Mouse (Mus musculus): ENCODE results near the gene Lce3a.
A peak's percentile ranks its signal among the peaks of the same experiment; 100 is the strongest.

Lce3a gene

DNA sequence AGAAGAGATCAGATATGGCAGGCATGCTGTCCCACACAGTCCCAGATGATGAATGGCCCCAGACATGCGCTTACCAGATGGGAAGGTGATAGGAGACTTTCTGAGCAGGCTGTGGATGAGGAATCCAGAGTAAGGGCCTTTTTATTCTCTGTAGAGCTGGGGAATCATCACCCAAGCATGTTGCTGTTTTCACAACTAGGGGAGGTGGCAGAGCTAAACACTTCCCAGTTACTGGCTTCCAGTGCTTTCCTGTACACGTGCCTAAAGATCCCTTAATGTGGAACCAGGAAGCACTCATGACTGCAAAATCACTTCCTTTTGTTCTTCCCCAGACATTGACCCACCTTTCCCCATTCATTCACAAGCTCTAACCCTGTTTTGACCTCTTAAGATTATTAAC, at the start of gene Lce3a:
TSS of gene Lce3a (minus strand) at position 101 of the 400 bp plus-strand sequence.
- no peak for DNase-seq (ENCODE audit: low read depth, low spot score)

DNA sequence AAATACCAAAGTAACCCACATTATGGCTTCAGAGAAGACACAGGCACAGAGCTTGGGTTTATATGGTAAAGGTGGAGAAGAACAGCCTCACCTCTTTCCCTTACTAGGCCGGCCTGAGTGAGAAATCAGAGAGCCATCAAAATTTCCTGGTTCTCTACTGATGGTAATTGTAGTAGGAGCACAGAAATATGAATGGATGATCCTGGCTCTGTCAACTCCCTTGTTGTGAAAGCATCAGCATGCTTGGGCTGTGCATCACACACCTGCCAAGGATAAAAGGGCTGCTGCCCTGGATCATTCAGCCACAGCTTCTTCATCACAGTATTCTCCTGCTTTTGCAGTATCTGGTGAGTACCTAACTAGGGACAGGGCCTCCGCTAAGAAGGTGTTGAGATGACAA, 40.7 kb upstream of the Lce3a start, which contains the start of gene Lce3e:
TSS of gene Lce3e (plus strand) at position 301 of the 400 bp plus-strand sequence.
- DNase-seq (ENCODE audit: low read depth, low spot score) = no peak

DNA sequence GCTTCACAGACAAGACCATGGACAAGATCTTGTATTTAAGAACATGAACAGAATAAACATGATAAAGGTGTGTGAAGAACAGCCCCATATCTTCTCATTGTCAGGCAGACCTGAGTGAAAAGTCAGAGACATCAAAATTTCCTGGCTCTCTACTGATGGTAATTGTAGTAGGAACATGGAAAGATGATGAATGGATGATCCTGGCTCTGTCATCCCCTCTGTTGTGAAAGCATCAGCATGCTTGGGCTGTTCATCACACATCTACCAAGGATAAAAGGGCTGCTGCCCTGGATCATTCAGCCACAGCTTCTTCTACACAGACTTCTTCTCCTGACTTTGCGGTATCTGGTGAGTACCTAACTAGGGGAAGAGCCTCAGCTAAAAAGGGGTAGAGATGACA, 31.1 kb upstream of the Lce3a start, which contains the start of gene Lce3d:
TSS of gene Lce3d (plus strand) at position 301 of the 400 bp plus-strand sequence.
- DNase-seq (ENCODE audit: low read depth, low spot score) = no peak

DNA sequence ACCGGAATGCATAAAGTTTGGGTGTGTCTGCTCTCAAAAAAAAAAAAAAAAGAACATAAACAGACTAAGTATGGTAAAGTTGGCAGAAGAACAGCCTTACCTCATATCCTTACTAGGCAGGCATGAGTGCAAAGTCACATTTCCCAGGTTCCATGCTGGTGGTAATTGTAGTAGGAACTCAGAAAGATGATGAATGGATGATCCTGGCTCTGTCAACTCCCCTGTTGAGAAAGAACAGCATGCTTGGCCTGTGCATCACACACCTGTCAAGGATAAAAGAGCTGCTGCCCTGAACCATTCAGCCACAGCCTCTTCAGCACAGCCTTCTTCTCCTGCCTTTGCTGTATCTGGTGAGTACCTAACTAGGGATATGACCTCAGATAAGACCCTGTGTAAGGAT, 18.2 kb upstream of the Lce3a start, which contains the start of gene Lce3c:
TSS of gene Lce3c (plus strand) at position 301 of the 400 bp plus-strand sequence.
- no peak for DNase-seq (ENCODE audit: low read depth, low spot score)

DNA sequence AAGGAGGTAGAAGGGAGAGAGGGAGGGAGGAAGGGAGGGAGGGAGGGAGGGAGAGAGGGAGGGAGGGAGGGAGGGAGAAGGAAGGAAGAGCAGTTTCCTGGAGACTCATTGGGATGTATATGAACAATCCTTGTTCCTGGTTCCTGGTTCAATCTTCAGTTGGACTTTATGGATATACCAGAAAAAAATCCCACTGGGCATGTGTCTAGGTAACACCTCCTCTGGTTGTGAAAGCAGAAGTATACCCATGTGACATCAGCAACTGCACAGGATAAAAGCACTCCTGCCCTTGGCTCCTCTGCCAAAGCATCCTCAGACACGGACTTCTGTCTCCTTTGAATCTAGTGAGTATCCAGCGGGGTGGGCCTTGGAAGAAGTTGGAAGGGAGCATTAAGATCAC, 6.6 kb upstream of the Lce3a start, which contains the start of gene Lce3b:
TSS of gene Lce3b (plus strand) at position 301 of the 400 bp plus-strand sequence.
- no peak for DNase-seq (ENCODE audit: low read depth, low spot score)

- no peak for DNase-seq (ENCODE audit: low read depth, low spot score)
Observed at GRCm38 (mm10) chr3:92920364-92920763, 5.7 kb downstream of the Lce3a start.

DNA sequence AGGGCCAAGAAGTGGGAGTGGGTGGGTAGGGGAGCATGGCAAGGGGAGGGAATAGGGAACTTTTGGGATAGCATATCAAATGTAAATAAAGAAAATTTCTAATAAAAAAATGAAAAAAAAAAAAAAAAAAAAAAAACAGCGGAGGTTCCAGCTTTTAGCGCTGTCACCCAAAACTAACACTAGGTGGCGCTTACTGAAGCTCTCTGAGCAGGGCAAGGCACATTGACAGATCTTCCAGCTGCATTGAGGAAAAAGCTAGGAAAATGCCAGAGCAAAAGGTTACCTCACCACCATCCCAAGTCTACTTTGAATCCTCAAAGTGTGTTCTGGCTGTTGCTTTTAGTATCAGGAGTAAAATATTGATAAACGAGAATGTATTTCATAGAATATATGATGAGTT, 18.5 kb downstream of the Lce3a start:
- DNase-seq (ENCODE audit: low read depth, low spot score) = no peak

DNA sequence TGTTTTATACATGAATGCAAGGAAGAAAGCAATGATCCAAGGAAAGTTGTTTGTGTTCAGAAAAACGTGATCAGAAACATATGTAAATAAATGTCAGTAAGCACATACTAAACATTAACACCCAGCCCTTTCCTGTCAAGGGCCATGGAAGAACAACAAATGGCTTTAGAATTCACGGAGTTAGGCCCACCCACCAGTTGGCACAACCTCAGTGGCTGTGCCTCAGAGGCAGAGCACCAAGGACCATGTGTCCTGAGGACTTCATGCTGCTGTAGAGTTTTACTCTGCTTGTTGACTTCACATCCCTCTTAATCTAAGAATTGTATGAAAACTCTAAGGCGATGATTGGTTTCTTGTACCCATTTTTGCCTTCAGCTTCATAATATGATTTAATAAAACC, 20.8 kb downstream of the Lce3a start:
- DNase-seq (ENCODE audit: low read depth, low spot score) = no peak

GRCm38 (mm10) chr3:92903640-92904039, 22.4 kb downstream of the Lce3a start:
- peak; percentile 6 for DNase-seq (ENCODE audit: low read depth, low spot score)

DNA sequence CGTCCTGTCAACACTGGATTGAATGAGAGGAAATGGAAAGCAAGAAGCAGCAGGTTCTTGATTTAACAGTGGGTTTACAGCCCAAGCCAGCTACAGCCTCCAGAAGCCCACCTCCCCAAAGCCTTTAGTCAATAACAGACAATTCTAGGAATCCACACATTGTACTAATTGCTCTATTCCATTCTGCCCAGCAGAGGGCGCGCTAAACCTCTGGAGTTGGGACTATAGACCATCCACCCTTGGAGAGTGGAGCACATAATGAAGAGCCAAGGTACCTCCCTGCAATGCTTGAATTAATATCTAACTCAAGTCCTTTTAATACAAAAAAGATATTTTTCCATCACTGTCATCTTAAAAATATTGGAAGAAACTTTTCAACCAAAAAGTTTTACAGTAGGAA, 23.0 kb downstream of the Lce3a start:
- DNase-seq (ENCODE audit: low read depth, low spot score) = no peak

DNA sequence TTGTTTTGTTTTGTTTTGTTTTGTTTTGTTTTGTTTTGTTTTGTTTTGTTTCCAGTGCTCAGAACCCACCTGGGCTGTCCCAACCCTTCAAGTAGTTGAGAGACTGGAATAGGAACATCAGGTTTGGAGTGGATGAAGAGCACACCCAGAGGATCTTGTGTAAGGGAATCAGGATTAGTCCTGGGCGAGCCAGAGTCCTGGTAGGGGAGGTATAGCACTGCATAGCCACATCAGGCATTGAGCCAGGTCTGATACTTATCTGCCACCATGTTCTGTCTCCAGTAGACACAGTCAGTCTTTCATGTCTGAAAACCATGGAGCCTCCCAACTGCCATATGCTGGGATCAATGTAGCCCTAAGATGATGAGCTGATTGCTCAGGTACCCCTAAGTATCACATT, 31.5 kb downstream of the Lce3a start:
- no peak for DNase-seq (ENCODE audit: low read depth, low spot score)

- no peak for DNase-seq (ENCODE audit: low read depth, low spot score)
Observed at GRCm38 (mm10) chr3:92894063-92894462, 32.0 kb downstream of the Lce3a start.
